Mouse (Mus musculus) gastrocnemius, postnatal 10 days (tissue): Measurements from ENCODE around the gene Gls. TPM values are rescaled to one million over a fixed set of nuclear protein-coding genes. Genes with fewer than 3 reads are reported as not detected.

Experiments used
- DNase-seq: peaks from one replicate; pipeline ENCODE4 v3.0.0; 2021; ENCODE audit warnings: mixed read lengths
- total RNA-seq, 2 experiments: library from RNA; stranded (reverse); gene quantifications; 2 replicates each; pipeline ENCODE4 v1.2.3; 2021

The Gls gene
- total RNA-seq, 2 experiments from 2014 or later: 54.6 to 59.3 TPM

GRCm38 (mm10) chr1:52121052-52121451 is 112.0 kb downstream of the Gls start:
- DNase-seq: no peak

- DNase-seq: no peak
These were observed 112.8 kb downstream of the Gls start for GRCm38 (mm10) chr1:52120191-52120590.

- DNase-seq: peak; percentile 20
These were observed 113.3 kb downstream of the Gls start for GRCm38 (mm10) chr1:52119691-52120090.

GRCm38 (mm10) chr1:52118860-52119591 is 114.0 kb downstream of the Gls start, which contains the start of gene Stat1:
Stat1 (plus strand) TSS chr1:52119440.
- DNase-seq: peak; percentile 84

- DNase-seq: no peak
These were observed 115.3 kb downstream of the Gls start for GRCm38 (mm10) chr1:52117777-52118176.

GRCm38 (mm10) chr1:52116441-52116840 is 116.6 kb downstream of the Gls start:
- DNase-seq: no peak

GRCm38 (mm10) chr1:52113666-52114069 is 119.4 kb downstream of the Gls start:
- peak; percentile 99 for DNase-seq

Other genes with a start within 250 kb of the Gls start
- gene Stat4, start 246.1 kb downstream of the Gls start, total RNA-seq: under 1 TPM; 0.12 to 0.43 TPM
- gene Stat1, start 113.8 kb downstream of the Gls start, total RNA-seq: 10 to 100 TPM; 12.5 to 15.4 TPM